Mouse (Mus musculus) bone marrow, adult 2 months (tissue): Measurements from ENCODE around the gene Pou4f2.

ENCODE experiments used
- CTCF ChIP-seq: fragments of 200-500 bp; IDR thresholded peaks from 2 replicates; pipeline ENCODE4 v1.5.1; 2011; ENCODE audit warnings: low read length, control low read depth; ENCODE audit not compliant: control insufficient read depth, insufficient read depth
- POLR2A ChIP-seq: fragments of 200-500 bp; IDR thresholded peaks from 2 replicates; pipeline ENCODE4 v1.6.1; 2011; ENCODE audit warnings: low read depth, mild to moderate bottlenecking, control low read depth, low read length, borderline replicate concordance; ENCODE audit not compliant: control insufficient read depth

- TF ChIP-seq CTCF (no peak), POLR2A (no peak)
These were observed 8.3 kb downstream of the Pou4f2 start for GRCm38 (mm10) chr8:78428148-78428547.
